Mouse (Mus musculus) gastrocnemius, postnatal 4 days (tissue): ENCODE measurements at regions not wholly inside any gene's neighbourhood (a gene's known extent, or its start where the extent isn't known, plus 50 kb on each side); places are given as distances from the start of the nearest gene placed in this dataset.

Source experiments
- DNase-seq, 2 experiments: peaks; one replicate each; pipeline ENCODE4 v3.0.0; 2021 to 2022; ENCODE audit warnings: low spot score in 2 of 2, mixed read lengths in 2 of 2

GRCm38 (mm10) chr12:26072180-26072579 lies 342.9 kb downstream of the Rnf144a start:
- DNase-seq = no peak

- DNase-seq = peak; percentile 25 to 56
Observed at GRCm38 (mm10) chr12:26071610-26072009, 343.4 kb downstream of the Rnf144a start.

GRCm38 (mm10) chr12:26068685-26069008 lies 346.4 kb downstream of the Rnf144a start:
- DNase-seq = no peak

GRCm38 (mm10) chr12:26067866-26068684 lies 347.0 kb downstream of the Rnf144a start:
- DNase-seq = peak in 1 of 2 experiments; percentile 32

GRCm38 (mm10) chr12:26060378-26060777 lies 354.7 kb downstream of the Rnf144a start:
- DNase-seq = no peak

GRCm38 (mm10) chr12:26059090-26059489 lies 356.0 kb downstream of the Rnf144a start:
- no peak for DNase-seq

- no peak for DNase-seq
Observed at GRCm38 (mm10) chr12:26057491-26058054, 357.5 kb downstream of the Rnf144a start.

GRCm38 (mm10) chr12:26046991-26047390 lies 368.1 kb downstream of the Rnf144a start:
- DNase-seq = no peak

GRCm38 (mm10) chr12:26045321-26045720 lies 369.7 kb downstream of the Rnf144a start:
- no peak for DNase-seq

- DNase-seq = no peak
Observed at GRCm38 (mm10) chr12:26012951-26013350, 402.1 kb downstream of the Rnf144a start.

- DNase-seq = no peak
Observed at GRCm38 (mm10) chr12:25994063-25994462, 421.0 kb downstream of the Rnf144a start.

- no peak for DNase-seq
Observed at GRCm38 (mm10) chr12:25991801-25992525, 423.1 kb downstream of the Rnf144a start.

- no peak for DNase-seq
Observed at GRCm38 (mm10) chr12:25982545-25982944, 432.5 kb downstream of the Rnf144a start.

GRCm38 (mm10) chr12:25978335-25978734 lies 436.7 kb downstream of the Rnf144a start:
- DNase-seq = no peak

GRCm38 (mm10) chr12:25958584-25958983 lies 456.5 kb downstream of the Rnf144a start:
- no peak for DNase-seq

GRCm38 (mm10) chr12:25957547-25957946 lies 457.5 kb downstream of the Rnf144a start:
- no peak for DNase-seq

GRCm38 (mm10) chr12:25947107-25947506 lies 467.9 kb downstream of the Rnf144a start:
- DNase-seq = no peak

GRCm38 (mm10) chr12:25946121-25946520 lies 468.9 kb downstream of the Rnf144a start:
- no peak for DNase-seq

- DNase-seq = no peak
Observed at GRCm38 (mm10) chr12:25938856-25939255, 476.2 kb downstream of the Rnf144a start.

- DNase-seq = no peak
Observed at GRCm38 (mm10) chr12:25934946-25935345, 480.1 kb downstream of the Rnf144a start.

GRCm38 (mm10) chr12:25934526-25934925 lies 480.5 kb downstream of the Rnf144a start:
- DNase-seq = no peak

- no peak for DNase-seq
Observed at GRCm38 (mm10) chr12:25926367-25926766, 488.7 kb downstream of the Rnf144a start.
